Mouse (Mus musculus) intestine, embryonic 15.5 days (tissue): ENCODE measurements around the gene Atp5d. TPM values are rescaled to one million over a fixed set of nuclear protein-coding genes. Genes with fewer than 3 reads are reported as not detected.

Experiments
- ATAC-seq: fragments of 200-750 bp; cut with Nextera tagmentation; 2 replicates; pipeline ENCODE4 v1.8.0; 2017; ENCODE audit warnings: moderate TSS enrichment, moderate library complexity
- H3K27ac ChIP-seq: fragments of 300-500 bp; sonication (generic); 2 replicates; pipeline ENCODE4 v1.5.1; 2015; ENCODE audit warnings: mild to moderate bottlenecking, inconsistent platforms
- H3K27me3 ChIP-seq: fragments of 300-500 bp; sonication (generic); replicated peaks from 2 replicates; pipeline ENCODE4 v1.6.1; 2015; ENCODE audit warnings: inconsistent platforms
- H3K36me3 ChIP-seq: fragments of 300-500 bp; sonication (generic); 2 replicates; pipeline ENCODE4 v1.6.1; 2015; ENCODE audit warnings: inconsistent platforms
- H3K4me1 ChIP-seq: fragments of 300-500 bp; sonication (generic); replicated peaks from 2 replicates; pipeline ENCODE4 v1.6.1; 2015; ENCODE audit warnings: inconsistent platforms
- H3K4me2 ChIP-seq: fragments of 300-500 bp; sonication (generic); replicated peaks from 2 replicates; pipeline ENCODE4 v1.6.1; 2015; ENCODE audit warnings: mild to moderate bottlenecking, inconsistent platforms
- H3K4me3 ChIP-seq: fragments of 300-500 bp; sonication (generic); replicated peaks from 2 replicates; pipeline ENCODE4 v1.5.1; 2015; ENCODE audit warnings: inconsistent platforms
- H3K9ac ChIP-seq: fragments of 300-500 bp; sonication (generic); 2 replicates; pipeline ENCODE4 v1.6.1; 2015; ENCODE audit warnings: inconsistent platforms
- H3K9me3 ChIP-seq: fragments of 300-500 bp; sonication (generic); 2 replicates; pipeline ENCODE4 v1.6.1; 2016; ENCODE audit warnings: inconsistent platforms
- WGBS: fragments of 180-500 bp; shearing (Covaris S2); methylation state at CpG from one replicate; pipeline ENCODE4 v1.1.7; 2015; 5-methylcytosine and 5-hydroxymethylcytosine counted together
- polyA plus RNA-seq: library from polyadenylated mRNA; unstranded; fragments of >200 nt; fragmentation: Nextera tagmentation; extraction: Ambion mirVana; gene quantifications from 2 replicates; pipeline ENCODE4 v1.2.1, GENCODE M21; 2015

Atp5d gene
- polyA plus RNA-seq, 1 experiment from 2014 or later, result 701 TPM

DNA sequence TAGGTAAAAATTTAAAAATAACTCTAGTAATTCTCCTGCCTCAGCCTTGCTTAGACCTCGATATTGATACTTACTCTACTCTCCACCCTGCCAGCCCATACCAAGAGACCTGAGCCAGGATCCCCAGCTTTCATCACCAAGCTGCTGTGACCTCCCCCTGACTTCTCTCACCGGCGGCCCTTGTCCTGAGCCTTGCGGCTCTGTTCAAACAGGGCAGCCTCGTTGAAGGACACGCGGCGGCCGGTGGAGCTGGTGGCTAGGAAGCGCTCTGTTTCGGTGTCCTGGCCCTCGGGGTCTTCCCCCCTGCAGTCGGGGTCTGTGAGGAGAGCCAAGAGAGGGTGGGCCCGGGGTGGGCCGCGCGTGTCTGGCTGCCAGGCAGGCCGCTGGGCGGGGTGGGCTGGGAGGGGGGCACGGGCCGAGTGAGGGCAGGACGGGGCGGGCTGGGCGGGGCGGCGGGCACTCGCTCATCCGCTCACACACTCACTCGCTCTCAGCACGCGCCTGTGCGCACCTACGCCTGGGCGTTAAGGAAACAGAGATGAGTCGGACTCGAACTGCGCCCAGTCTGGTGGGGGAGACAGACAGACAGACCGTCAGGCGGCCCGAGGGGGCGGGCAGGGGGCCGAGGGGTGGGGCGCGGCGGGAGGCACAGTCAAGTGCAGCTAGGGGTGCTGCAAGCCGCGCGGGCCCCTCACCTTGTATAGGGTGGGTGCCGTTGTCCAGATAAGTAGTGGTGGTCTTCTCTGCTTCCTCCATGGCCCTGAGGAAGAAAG, 2.1 kb upstream of the Atp5d start:
- Histone ChIP-seq H3K36me3 (peaks cover 14% of the 10 kb centered on the region), H3K9ac (peak overlapping the region; percentile 38; the same call in 1 of the 2 replicates), H3K9me3 (no peaks in the 10 kb centered on the region), H3K4me2 (peak overlapping the region; percentile 98), H3K4me3 (peak overlapping the region; percentile 64), H3K27ac (no peak overlapping the region), H3K4me1 (peaks cover 50% of the 10 kb centered on the region), H3K27me3 (peaks cover 16% of the 10 kb centered on the region)
- no peak for ATAC-seq
- 23% methylated on average over 40 of the region's 49 CpGs for WGBS

DNA sequence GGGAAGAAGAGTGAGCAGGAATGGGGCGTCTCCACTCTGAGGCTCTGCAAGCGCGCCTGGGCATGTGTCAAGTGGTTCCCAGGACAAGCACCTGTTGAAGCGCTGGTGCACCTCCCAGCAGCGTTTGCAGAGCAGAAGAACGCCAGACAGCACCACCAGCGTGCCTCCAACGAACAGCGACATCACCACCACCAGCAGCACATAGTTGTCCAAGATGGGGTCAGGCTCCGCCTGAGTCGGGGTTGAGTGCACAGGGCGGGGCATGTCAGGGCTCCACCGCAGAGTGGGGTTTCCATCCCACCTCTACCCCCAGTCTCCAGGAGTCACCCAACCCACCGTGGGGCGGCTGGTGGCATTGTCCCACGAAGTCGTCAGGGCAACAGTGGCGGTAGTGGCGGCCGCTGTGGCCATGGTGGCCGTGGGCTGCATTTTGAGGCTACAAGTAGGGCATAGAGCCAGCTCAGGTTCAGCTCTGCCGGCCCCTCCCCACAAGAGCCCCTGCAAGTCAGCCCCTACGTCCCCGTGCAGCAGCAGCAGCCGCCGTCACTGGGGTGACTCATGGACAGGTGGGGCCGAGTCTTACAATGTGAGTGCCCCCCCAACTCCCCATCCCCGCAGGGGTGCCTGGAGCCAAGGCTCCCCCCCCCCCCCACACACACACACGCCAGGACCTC, 1.3 kb upstream of the Atp5d start:
- H3K4me1 ChIP-seq, result peaks cover 43% of the 10 kb centered on the region
- no peaks in the 10 kb centered on the region for H3K9me3 ChIP-seq
- no peak overlapping the region for H3K27ac ChIP-seq
- H3K4me3 ChIP-seq, result peak overlapping the region; percentile 64
- peaks cover 10% of the 10 kb centered on the region for H3K36me3 ChIP-seq
- 6% methylated on average over 29 of the region's 29 CpGs for WGBS
- no peak for ATAC-seq
- H3K4me2 ChIP-seq, result peak overlapping the region; percentile 98
- H3K9ac ChIP-seq, result peak overlapping the region; percentile 38
- peaks cover 16% of the 10 kb centered on the region for H3K27me3 ChIP-seq

DNA sequence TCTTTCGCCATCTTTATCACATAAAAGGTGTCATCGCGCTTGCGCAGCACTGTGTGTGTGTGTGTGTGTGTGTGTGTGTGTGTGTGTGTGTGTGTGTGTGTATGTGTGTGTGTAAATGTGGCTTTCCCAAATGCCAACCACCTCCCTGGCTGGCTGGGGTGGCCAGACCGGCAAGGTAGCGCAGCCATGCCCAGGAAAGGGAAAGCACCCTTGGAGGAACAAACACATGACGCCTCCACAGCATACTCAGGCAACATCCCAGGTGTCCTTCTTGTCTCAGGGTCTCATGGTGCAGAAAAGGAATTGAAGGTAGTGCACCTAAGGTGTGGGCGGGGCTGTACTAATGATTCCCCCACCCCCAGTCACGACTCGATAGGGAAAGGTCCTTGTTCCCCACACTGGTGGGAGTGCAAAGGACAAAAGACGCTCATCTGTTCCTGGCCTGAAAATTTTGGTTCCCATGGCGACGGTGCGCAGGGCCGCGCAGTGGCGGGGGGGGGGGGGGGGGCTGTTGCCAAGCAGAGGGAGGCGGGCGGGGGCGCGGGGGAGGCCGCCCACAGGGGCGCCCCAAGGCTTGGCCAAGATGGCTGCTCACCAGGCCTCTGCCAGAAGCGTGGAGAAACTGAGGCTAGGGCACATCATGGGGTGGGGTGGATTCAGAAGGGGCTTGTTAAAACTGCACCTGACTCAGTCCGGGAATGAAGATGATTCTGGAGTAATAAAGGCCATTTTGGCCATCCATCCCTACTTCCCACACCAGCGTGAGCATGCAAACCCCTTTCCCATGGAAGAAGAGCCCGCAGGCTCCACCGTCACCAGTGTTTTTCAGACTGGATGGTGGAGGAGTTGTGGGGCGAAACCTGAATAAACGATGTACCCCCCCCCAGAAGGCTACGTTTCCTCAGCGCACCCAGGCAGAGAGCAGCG, 543 bp upstream of the Atp5d start:
- H3K4me2 ChIP-seq, result peak overlapping the region; percentile 98
- peaks cover 16% of the 10 kb centered on the region for H3K27me3 ChIP-seq
- H3K4me1 ChIP-seq, result peaks cover 43% of the 10 kb centered on the region
- peak overlapping the region; percentile 64 for H3K4me3 ChIP-seq
- 0 out of 2 replicates have a peak, but pooled peaks cover 3% of the 10 kb centered on the region for H3K36me3 ChIP-seq
- peak overlapping the region; percentile 65 for H3K9ac ChIP-seq
- ATAC-seq, result no peak
- H3K9me3 ChIP-seq, result no peaks in the 10 kb centered on the region
- 7% methylated on average over 30 of the region's 33 CpGs for WGBS
- H3K27ac ChIP-seq, result peak overlapping the region; percentile 81

DNA sequence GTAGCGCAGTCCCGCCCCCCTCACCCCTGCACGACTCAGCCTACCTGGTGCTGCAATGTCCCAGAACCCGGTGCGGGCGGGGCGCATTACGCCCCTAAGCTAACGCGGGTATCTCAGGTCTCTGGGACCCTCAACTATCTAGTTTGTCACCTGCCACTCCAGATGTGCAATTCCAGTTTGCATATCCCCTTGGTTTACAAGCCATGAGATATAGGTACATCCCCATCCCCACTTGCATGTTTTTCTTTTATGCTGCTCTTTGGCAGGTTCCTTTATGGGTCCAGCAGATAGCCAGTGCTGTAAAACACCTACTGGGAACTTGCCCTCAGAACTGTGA, 975 bp downstream of the Atp5d start:
- Histone ChIP-seq H3K9me3 (no peaks in the 10 kb centered on the region), H3K9ac (peak overlapping the region; percentile 65), H3K4me1 (peaks cover 53% of the 10 kb centered on the region), H3K27me3 (peaks cover 16% of the 10 kb centered on the region), H3K36me3 (peaks cover 12% of the 10 kb centered on the region), H3K4me2 (peak overlapping the region; percentile 98), H3K27ac (peak overlapping the region; percentile 81), H3K4me3 (peak overlapping the region; percentile 64)
- 1% methylated on average over 10 of the region's 10 CpGs for WGBS
- no peak for ATAC-seq

DNA sequence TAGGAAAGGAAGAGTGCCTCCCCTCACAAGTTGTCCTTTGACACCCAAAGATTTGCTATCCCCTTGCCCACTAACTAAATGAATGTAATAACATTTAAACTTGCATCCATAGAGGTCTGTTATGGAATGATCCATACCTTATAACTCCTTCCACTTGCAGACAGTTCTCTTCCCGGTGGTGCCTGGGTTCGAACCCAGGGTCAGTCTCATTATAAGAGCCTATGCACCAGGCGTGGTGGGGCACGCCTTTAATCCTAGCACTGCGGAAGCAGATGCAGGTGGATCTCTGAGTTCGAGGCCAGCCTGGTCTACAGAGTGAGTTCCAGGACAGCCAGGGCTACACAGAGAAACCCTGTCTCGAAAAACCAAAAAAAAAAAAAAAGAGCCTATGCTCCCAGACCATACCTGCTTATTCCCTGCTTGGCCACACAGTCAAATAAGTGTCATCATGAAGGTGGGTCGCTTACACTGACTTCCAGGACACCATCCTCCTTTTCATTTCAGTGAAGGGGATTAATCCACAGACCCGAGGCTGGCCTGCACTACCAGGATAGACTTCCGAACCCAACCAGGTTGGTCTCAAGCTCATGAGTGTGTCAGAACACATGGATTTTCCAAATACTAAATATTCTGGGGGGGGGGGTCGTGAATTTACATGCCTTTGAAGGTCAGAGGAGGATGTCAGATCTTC, 1.7 kb downstream of the Atp5d start:
- H3K4me1 ChIP-seq, result peaks cover 58% of the 10 kb centered on the region
- H3K36me3 ChIP-seq, result peaks cover 18% of the 10 kb centered on the region
- no peak overlapping the region for H3K27ac ChIP-seq
- H3K4me2 ChIP-seq, result no peak overlapping the region
- peaks cover 16% of the 10 kb centered on the region for H3K27me3 ChIP-seq
- no peak for ATAC-seq
- no peak overlapping the region for H3K9ac ChIP-seq
- WGBS, result 74% methylated on average over 11 of the region's 11 CpGs
- no peaks in the 10 kb centered on the region for H3K9me3 ChIP-seq
- H3K4me3 ChIP-seq, result no peak overlapping the region

DNA sequence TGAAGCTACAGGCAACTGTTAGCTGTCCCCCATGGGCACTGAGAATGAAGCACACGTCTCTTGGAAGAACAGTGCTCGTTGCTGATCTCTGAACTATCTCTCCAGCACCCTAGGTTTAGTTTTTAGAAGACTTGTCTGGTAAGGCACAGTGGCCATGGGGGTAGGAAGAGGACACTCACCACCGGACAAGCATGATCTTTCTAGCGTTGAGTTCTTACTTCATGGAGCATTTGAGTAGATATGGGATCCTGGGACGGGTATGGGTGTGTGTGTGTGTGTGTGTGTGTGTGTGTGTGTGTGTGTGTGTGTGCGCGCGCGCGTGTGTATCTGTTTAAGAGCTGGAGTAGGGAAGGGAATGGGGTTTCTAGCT, 2.2 kb downstream of the Atp5d start, which contains the start of gene Cbarp:
TSS of gene Cbarp (minus strand) at position 170 of the 370 bp plus-strand sequence.
- Histone ChIP-seq H3K36me3 (peaks cover 21% of the 10 kb centered on the region), H3K4me3 (peak within 1 kb of the TSS; percentile 79), H3K27me3 (peaks cover 16% of the 10 kb centered on the region), H3K4me1 (peaks cover 63% of the 10 kb centered on the region), H3K27ac (peak within 1 kb of the TSS; percentile 90), H3K9ac (peak within 1 kb of the TSS; percentile 40), H3K4me2 (peak within 1 kb of the TSS; percentile 98), H3K9me3 (no peaks in the 10 kb centered on the region)
- WGBS, result 64% methylated on average over 10 of the region's 10 CpGs
- no peak for ATAC-seq

DNA sequence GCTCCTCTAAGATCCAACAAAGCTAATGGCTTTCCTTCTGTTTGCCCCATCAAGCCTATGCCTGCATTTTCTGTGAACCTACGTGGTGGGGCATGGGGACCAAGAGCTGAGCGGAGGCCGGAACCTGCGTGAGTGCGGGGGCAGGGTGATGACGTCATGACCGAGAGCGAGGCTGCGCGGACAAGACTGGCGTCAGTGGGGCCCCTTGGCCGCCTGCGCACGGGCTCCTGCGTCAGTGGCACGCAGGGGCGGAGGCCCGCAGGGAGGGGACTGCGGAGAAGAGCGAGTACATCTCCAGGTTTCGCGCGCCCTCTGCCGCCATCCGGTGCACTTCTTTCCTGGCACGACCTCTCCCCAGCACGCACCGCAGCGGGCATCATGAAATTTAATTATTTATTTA, 2.8 kb downstream of the Atp5d start:
- H3K4me3 ChIP-seq, result peak overlapping the region; percentile 79
- peak; percentile 67 for ATAC-seq
- peak overlapping the region; percentile 78 for H3K4me2 ChIP-seq
- under 1% methylated on average over 29 of the region's 29 CpGs for WGBS
- peaks cover 69% of the 10 kb centered on the region for H3K4me1 ChIP-seq
- peak overlapping the region; percentile 40 for H3K9ac ChIP-seq
- H3K27me3 ChIP-seq, result peaks cover 16% of the 10 kb centered on the region
- H3K9me3 ChIP-seq, result no peaks in the 10 kb centered on the region
- H3K27ac ChIP-seq, result peak overlapping the region; percentile 90
- peaks cover 24% of the 10 kb centered on the region for H3K36me3 ChIP-seq

DNA sequence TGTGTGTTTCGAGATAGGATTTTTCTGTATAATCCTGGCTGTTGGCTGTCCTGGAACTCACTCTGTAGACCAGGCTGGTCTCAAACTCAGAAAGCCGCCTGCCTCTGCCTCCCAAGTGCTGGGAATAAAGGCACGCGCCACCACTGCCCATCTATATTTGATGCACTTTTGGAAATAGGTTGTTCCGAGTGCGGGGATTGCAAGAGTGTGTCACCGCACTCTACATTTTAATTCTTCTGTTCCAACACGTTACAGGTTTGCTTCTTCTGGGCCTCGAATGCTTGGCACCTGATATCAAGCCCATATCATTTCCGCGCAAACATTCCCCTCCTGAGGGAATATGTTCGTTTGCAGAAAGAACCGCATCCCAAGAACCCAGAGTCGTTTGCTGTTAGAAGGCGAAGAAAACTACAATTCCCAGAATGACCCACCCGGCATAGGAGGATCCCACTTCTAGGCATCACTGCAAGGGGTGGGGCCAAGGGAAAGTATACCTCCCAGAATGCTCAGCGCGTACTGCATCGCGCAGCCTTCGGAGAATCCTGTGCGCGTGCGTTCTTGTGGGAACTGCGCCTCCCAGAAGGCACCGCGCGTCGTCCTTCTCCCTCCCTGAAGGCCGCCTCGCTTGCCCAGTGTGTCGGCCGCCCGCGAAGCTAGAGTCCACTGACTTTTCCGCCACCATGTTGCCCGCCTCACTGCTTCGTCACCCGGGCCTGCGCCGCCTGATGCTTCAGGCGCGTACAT, 3.5 kb downstream of the Atp5d start:
- peaks cover 11% of the 10 kb centered on the region for H3K27me3 ChIP-seq
- peak; percentile 84 for ATAC-seq
- H3K4me3 ChIP-seq, result peak overlapping the region; percentile 79
- peaks cover 71% of the 10 kb centered on the region for H3K4me1 ChIP-seq
- peak overlapping the region; percentile 90 for H3K27ac ChIP-seq
- H3K36me3 ChIP-seq, result peaks cover 24% of the 10 kb centered on the region
- H3K9ac ChIP-seq, result peak overlapping the region; percentile 93
- under 1% methylated on average over 43 of the region's 43 CpGs for WGBS
- no peaks in the 10 kb centered on the region for H3K9me3 ChIP-seq
- H3K4me2 ChIP-seq, result peak overlapping the region; percentile 78

DNA sequence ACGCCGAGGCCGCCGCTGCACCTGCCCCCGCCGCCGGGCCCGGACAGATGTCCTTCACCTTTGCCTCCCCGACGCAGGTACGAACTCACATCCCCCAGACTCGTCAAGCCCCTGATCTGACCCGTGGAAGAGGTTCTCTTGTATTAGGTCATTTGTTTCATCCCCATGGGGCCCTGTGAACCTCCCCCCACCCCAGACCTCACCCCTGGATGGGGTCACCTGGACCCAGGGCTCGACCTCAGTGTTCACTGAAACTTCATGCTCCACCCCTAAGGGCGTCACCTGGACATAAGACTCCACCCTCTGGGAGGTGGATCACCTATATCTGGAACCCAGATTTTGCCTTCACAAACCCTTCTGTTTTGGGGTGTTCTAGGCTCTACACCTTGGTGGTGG, 4.1 kb downstream of the Atp5d start:
- peak overlapping the region; percentile 79 for H3K4me3 ChIP-seq
- under 1% methylated on average over 15 of the region's 15 CpGs for WGBS
- peaks cover 71% of the 10 kb centered on the region for H3K4me1 ChIP-seq
- H3K36me3 ChIP-seq, result peaks cover 24% of the 10 kb centered on the region
- peak overlapping the region; percentile 93 for H3K9ac ChIP-seq
- no peaks in the 10 kb centered on the region for H3K9me3 ChIP-seq
- H3K4me2 ChIP-seq, result peak overlapping the region; percentile 78
- H3K27ac ChIP-seq, result peak overlapping the region; percentile 90
- ATAC-seq, result peak; percentile 25
- peaks cover 6% of the 10 kb centered on the region; the same call in 1 of the 2 replicates for H3K27me3 ChIP-seq

DNA sequence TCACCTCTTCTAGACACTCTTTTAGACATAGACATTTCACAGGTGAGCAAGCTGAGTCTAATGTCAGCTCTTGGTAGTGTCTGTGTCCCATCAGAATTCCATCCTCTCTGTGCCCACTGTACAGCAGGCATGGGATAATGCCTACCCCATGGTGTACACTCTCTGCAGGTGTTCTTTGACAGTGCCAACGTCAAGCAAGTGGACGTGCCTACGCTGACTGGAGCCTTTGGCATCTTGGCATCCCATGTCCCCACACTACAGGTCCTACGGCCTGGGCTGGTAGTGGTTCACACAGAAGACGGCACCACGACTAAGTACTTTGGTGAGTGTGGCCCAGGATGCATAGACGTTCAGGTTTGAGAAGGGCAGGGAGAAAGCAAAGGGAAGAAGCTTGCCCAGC, 5.2 kb downstream of the Atp5d start:
- Histone ChIP-seq H3K4me3 (no peak overlapping the region), H3K4me2 (no peak overlapping the region)
- ATAC-seq, result no peak

DNA sequence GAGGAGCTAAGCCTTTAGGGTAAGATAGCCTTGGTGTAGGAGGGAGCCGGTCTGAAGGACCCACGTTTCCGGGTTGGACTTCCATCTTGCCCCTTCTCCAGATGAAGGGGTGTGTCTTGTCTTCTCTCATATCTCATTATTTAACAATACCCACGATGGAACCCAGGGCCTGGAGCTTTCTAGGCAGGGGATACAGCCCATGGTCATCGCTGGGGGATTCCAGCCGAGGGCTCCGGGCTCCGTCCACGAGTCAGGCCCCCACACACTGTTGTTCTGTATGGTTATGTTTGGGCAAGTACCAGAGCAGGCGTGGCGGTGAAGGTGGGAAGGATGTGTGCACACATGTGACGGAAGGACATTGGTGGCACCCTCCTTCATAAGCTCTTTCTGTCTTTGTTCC, 5.7 kb downstream of the Atp5d start:
- ATAC-seq, result no peak
- no peaks in the 10 kb centered on the region for H3K9me3 ChIP-seq
- H3K9ac ChIP-seq, result no peak overlapping the region
- H3K27ac ChIP-seq, result no peak overlapping the region
- H3K4me3 ChIP-seq, result no peak overlapping the region; the same call in 1 of the 2 replicates
- H3K36me3 ChIP-seq, result peaks cover 24% of the 10 kb centered on the region
- 0 out of 2 replicates have a peak overlapping the region, but pooled peaks have one; percentile 3 for H3K4me2 ChIP-seq
- H3K4me1 ChIP-seq, result peaks cover 63% of the 10 kb centered on the region
- no peaks in the 10 kb centered on the region for H3K27me3 ChIP-seq
- 91% methylated on average over 12 of the region's 12 CpGs for WGBS

More for the DNA sequence above, 5.2 kb downstream of the Atp5d start:
- Histone ChIP-seq H3K27ac (no peak overlapping the region), H3K27me3 (no peaks in the 10 kb centered on the region), H3K4me1 (peaks cover 64% of the 10 kb centered on the region), H3K36me3 (peaks cover 24% of the 10 kb centered on the region), H3K9me3 (no peaks in the 10 kb centered on the region), H3K9ac (no peak overlapping the region)
- 90% methylated on average over 7 of the region's 7 CpGs for WGBS
